Mouse (Mus musculus) megakaryocyte, embryonic 14.5 days (primary cell): Measurements from ENCODE around the gene Fli1. TPM values are rescaled to one million over a fixed set of nuclear protein-coding genes. Genes with fewer than 3 reads are reported as not detected.

Experiments
- H3K27me3 ChIP-seq: replicated peaks from 2 replicates; pipeline ENCODE3; 2012; ENCODE audit warnings: inconsistent platforms
- H3K36me3 ChIP-seq: replicated peaks from 2 replicates; pipeline ENCODE3; 2012; ENCODE audit warnings: low read length, inconsistent platforms, mixed read lengths
- H3K4me1 ChIP-seq: 2 replicates; pipeline ENCODE4 v1.6.1; 2012; ENCODE audit warnings: inconsistent platforms
- H3K4me3 ChIP-seq: replicated peaks from 2 replicates; pipeline ENCODE3; 2012; ENCODE audit warnings: moderate library complexity, mild to moderate bottlenecking, inconsistent platforms
- H3K9me3 ChIP-seq: 2 replicates; pipeline ENCODE4 v1.6.1; 2012; ENCODE audit warnings: inconsistent platforms
- FLI1 ChIP-seq: IDR thresholded peaks from 2 replicates; pipeline ENCODE4 v1.6.1; 2012; ENCODE audit warnings: low read length, inconsistent platforms, mixed read lengths
- GATA1 ChIP-seq: IDR thresholded peaks from 3 replicates; pipeline ENCODE4 v1.6.1; 2012; ENCODE audit warnings: mixed read lengths, low read length, inconsistent platforms, borderline replicate concordance
- polyA plus RNA-seq: library from polyadenylated mRNA; stranded (reverse); fragments of >175 nt; gene quantifications from 2 replicates; pipeline ENCODE4 v1.2.3, GENCODE M21; 2012; ENCODE audit warnings: low replicate concordance; ENCODE audit not compliant: insufficient read depth

The Fli1 gene
- polyA plus RNA-seq, 1 experiment: 61.7 TPM

- H3K36me3 ChIP-seq: peaks cover 93% of the 10 kb centered on the region
- no peak overlapping the region for H3K4me3 ChIP-seq
- no peaks in the 10 kb centered on the region for H3K9me3 ChIP-seq
- TF ChIP-seq FLI1: no peak
- no peak for TF ChIP-seq GATA1
- H3K4me1 ChIP-seq: peaks cover 100% of the 10 kb centered on the region
- no peaks in the 10 kb centered on the region for H3K27me3 ChIP-seq
Observed at GRCm38 (mm10) chr9:32527329-32527728, 15.3 kb downstream of the Fli1 start.

GRCm38 (mm10) chr9:32525787-32526186 lies 16.9 kb downstream of the Fli1 start:
- Histone ChIP-seq H3K36me3 (peaks cover 91% of the 10 kb centered on the region), H3K9me3 (no peaks in the 10 kb centered on the region), H3K4me3 (no peak overlapping the region), H3K27me3 (no peaks in the 10 kb centered on the region), H3K4me1 (peaks cover 100% of the 10 kb centered on the region)
- TF ChIP-seq GATA1 (no peak), FLI1 (no peak)

- Histone ChIP-seq H3K9me3 (no peaks in the 10 kb centered on the region), H3K4me3 (peak overlapping the region; percentile 80), H3K36me3 (peaks cover 94% of the 10 kb centered on the region), H3K27me3 (no peaks in the 10 kb centered on the region), H3K4me1 (peaks cover 100% of the 10 kb centered on the region)
- no peak for TF ChIP-seq GATA1
- TF ChIP-seq FLI1: no peak
Observed at GRCm38 (mm10) chr9:32522536-32523245, 20.0 kb downstream of the Fli1 start.

- H3K36me3 ChIP-seq: peaks cover 95% of the 10 kb centered on the region
- peaks cover 100% of the 10 kb centered on the region for H3K4me1 ChIP-seq
Observed at GRCm38 (mm10) chr9:32521331-32521730, 21.3 kb downstream of the Fli1 start.

GRCm38 (mm10) chr9:32520821-32521220 lies 21.8 kb downstream of the Fli1 start:
- H3K27me3 ChIP-seq: no peaks in the 10 kb centered on the region
- H3K36me3 ChIP-seq: peaks cover 93% of the 10 kb centered on the region
- no peaks in the 10 kb centered on the region for H3K9me3 ChIP-seq
- peaks cover 100% of the 10 kb centered on the region for H3K4me1 ChIP-seq
- TF ChIP-seq GATA1 (no peak), FLI1 (no peak)
- H3K4me3 ChIP-seq: peak overlapping the region; percentile 80

More at GRCm38 (mm10) chr9:32521331-32521730, 21.3 kb downstream of the Fli1 start:
- Histone ChIP-seq H3K4me3 (peak overlapping the region; percentile 80), H3K27me3 (no peaks in the 10 kb centered on the region), H3K9me3 (no peaks in the 10 kb centered on the region)
- TF ChIP-seq GATA1 (no peak; the same call in 2 of the 3 replicates), FLI1 (no peak)

GRCm38 (mm10) chr9:32519101-32520051 lies 23.3 kb downstream of the Fli1 start:
- H3K36me3 ChIP-seq: peaks cover 86% of the 10 kb centered on the region
- no peaks in the 10 kb centered on the region for H3K27me3 ChIP-seq
- peak overlapping the region; percentile 83 for H3K4me3 ChIP-seq
- H3K4me1 ChIP-seq: peaks cover 97% of the 10 kb centered on the region
- TF ChIP-seq FLI1: no peak
- TF ChIP-seq GATA1: no peak
- H3K9me3 ChIP-seq: no peaks in the 10 kb centered on the region

- Histone ChIP-seq H3K4me1 (peaks cover 97% of the 10 kb centered on the region), H3K9me3 (no peaks in the 10 kb centered on the region), H3K4me3 (peak overlapping the region; percentile 43), H3K36me3 (peaks cover 86% of the 10 kb centered on the region), H3K27me3 (no peaks in the 10 kb centered on the region)
- TF ChIP-seq FLI1: no peak
- TF ChIP-seq GATA1: no peak
Observed at GRCm38 (mm10) chr9:32518351-32519075, 24.1 kb downstream of the Fli1 start.

- H3K36me3 ChIP-seq: peaks cover 87% of the 10 kb centered on the region
- no peaks in the 10 kb centered on the region for H3K27me3 ChIP-seq
- peaks cover 97% of the 10 kb centered on the region for H3K4me1 ChIP-seq
- TF ChIP-seq GATA1 (no peak), FLI1 (no peak)
- H3K9me3 ChIP-seq: no peaks in the 10 kb centered on the region
- peak overlapping the region; percentile 73 for H3K4me3 ChIP-seq
Observed at GRCm38 (mm10) chr9:32516691-32517090, 26.0 kb downstream of the Fli1 start.

GRCm38 (mm10) chr9:32515894-32516686 lies 26.6 kb downstream of the Fli1 start:
- TF ChIP-seq GATA1 (no peak), FLI1 (no peak)
- peaks cover 97% of the 10 kb centered on the region for H3K4me1 ChIP-seq
- no peaks in the 10 kb centered on the region for H3K9me3 ChIP-seq
- H3K36me3 ChIP-seq: peaks cover 89% of the 10 kb centered on the region
- H3K4me3 ChIP-seq: peak overlapping the region; percentile 73
- H3K27me3 ChIP-seq: no peaks in the 10 kb centered on the region
